Mouse (Mus musculus) MEL (cell line): ENCODE measurements around the gene Lrpprc.

ENCODE experiments used
- ELF1 ChIP-seq: IDR thresholded peaks from 2 replicates; pipeline ENCODE4 v1.6.1; 2014; ENCODE audit warnings: low read depth, mild to moderate bottlenecking, inconsistent platforms, low read length, improper control_type of control experiment, moderate library complexity
- KAT2A ChIP-seq: conservative IDR thresholded peaks from 2 replicates; pipeline ENCODE4 v1.6.1; 2012; ENCODE audit warnings: low read depth, low read length, improper control_type of control experiment, inconsistent platforms
- SMC3 ChIP-seq: IDR thresholded peaks from 2 replicates; pipeline ENCODE4 v1.6.1; 2011; ENCODE audit warnings: low read depth, low read length, improper control_type of control experiment
- USF1 ChIP-seq: IDR thresholded peaks from 2 replicates; pipeline ENCODE4 v1.6.1; 2014; ENCODE audit warnings: low read depth, mild to moderate bottlenecking, inconsistent platforms, low read length, improper control_type of control experiment, moderate library complexity
- ZC3H11A ChIP-seq: IDR thresholded peaks from 2 replicates; pipeline ENCODE4 v1.6.1; 2012; ENCODE audit warnings: low read depth, mild to moderate bottlenecking, inconsistent platforms, low read length, improper control_type of control experiment

DNA sequence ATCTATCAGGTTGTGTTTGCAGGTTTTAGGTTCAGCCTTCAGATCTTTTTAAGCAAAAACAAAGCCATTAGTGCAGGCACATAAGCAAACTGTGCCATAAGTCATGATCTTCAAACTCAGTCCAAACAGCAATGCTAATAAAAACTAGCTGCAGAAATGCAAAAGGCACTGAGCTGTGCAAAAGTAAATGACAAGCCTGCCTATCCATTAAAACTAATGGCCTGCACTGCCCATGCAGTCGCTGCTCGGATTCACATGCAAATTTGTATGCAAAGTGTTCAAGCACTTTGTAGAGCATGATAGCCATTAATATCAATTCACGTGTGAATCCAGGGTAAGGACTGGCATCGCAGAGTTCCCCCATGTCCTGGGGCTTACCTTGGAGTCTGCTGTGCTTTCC, 40.5 kb downstream of the Lrpprc start:
- no peak for TF ChIP-seq ZC3H11A
- no peak for TF ChIP-seq KAT2A
- TF ChIP-seq USF1, result no peak
- no peak for TF ChIP-seq ELF1
- no peak for TF ChIP-seq SMC3
